Mouse (Mus musculus) macrophage (primary cell): Measurements from ENCODE around the gene Serpine1. TPM values are rescaled to one million over a fixed set of nuclear protein-coding genes. Genes with fewer than 3 reads are reported as not detected.

Experiments
- H3K27ac ChIP-seq: fragments of 350-480 bp; formaldehyde crosslinking; 2 replicates; pipeline ENCODE4 v1.9.0; 2021
- H3K36me3 ChIP-seq: fragments of 350-480 bp; formaldehyde crosslinking; 2 replicates; pipeline ENCODE4 v1.9.0; 2021; ENCODE audit errors: inconsistent target
- H3K4me3 ChIP-seq: fragments of 350-480 bp; formaldehyde crosslinking; 2 replicates; pipeline ENCODE4 v1.9.0; 2021; ENCODE audit errors: inconsistent target
- H3K79me2 ChIP-seq: fragments of 350-480 bp; formaldehyde crosslinking; 2 replicates; pipeline ENCODE4 v1.9.0; 2021; ENCODE audit errors: inconsistent target
- WGBS: methylation state at CpG from one replicate; pipeline ENCODE4 v1.1.7; 2026; ENCODE audit warnings: inconsistent platforms; ENCODE audit not compliant: missing documents; 5-methylcytosine and 5-hydroxymethylcytosine counted together
- polyA plus RNA-seq: library from polyadenylated mRNA; stranded (reverse); fragments of 250-400 nt; gene quantifications from 3 replicates; pipeline ENCODE4 v1.2.4, GENCODE M21; 2018; ENCODE audit warnings: inconsistent platforms

Serpine1 gene
- polyA plus RNA-seq, 1 experiment from 2014 or later, result 0.69 TPM

GRCm38 (mm10) chr5:137107024-137107423 lies 35.0 kb upstream of the Serpine1 start:
- no peaks in the 10 kb centered on the region for H3K79me2 ChIP-seq
- H3K4me3 ChIP-seq, result no peak overlapping the region
- H3K27ac ChIP-seq, result no peak overlapping the region
- 34% methylated on average over 6 of the region's 6 CpGs for WGBS
- H3K36me3 ChIP-seq, result peaks cover 27% of the 10 kb centered on the region

- H3K27ac ChIP-seq, result no peak overlapping the region
- H3K4me3 ChIP-seq, result no peak overlapping the region
- H3K36me3 ChIP-seq, result peaks cover 22% of the 10 kb centered on the region
- no peaks in the 10 kb centered on the region for H3K79me2 ChIP-seq
- WGBS, result 95% methylated on average over 4 of the region's 4 CpGs
These were observed 34.4 kb upstream of the Serpine1 start for GRCm38 (mm10) chr5:137106434-137106833.

- 94% methylated on average over 2 of the region's 2 CpGs for WGBS
These were observed 31.9 kb upstream of the Serpine1 start for GRCm38 (mm10) chr5:137103969-137104368.

GRCm38 (mm10) chr5:137102575-137103522 lies 30.8 kb upstream of the Serpine1 start:
- 32% methylated on average over 27 of the region's 28 CpGs for WGBS
- H3K27ac ChIP-seq, result no peak overlapping the region
- peaks cover 10% of the 10 kb centered on the region; the same call in 1 of the 2 replicates for H3K36me3 ChIP-seq
- no peaks in the 10 kb centered on the region for H3K79me2 ChIP-seq
- no peak overlapping the region for H3K4me3 ChIP-seq

More at GRCm38 (mm10) chr5:137103969-137104368, 31.9 kb upstream of the Serpine1 start:
- no peak overlapping the region for H3K4me3 ChIP-seq
- no peaks in the 10 kb centered on the region for H3K79me2 ChIP-seq
- H3K27ac ChIP-seq, result no peak overlapping the region
- H3K36me3 ChIP-seq, result peaks cover 10% of the 10 kb centered on the region; the same call in 1 of the 2 replicates

GRCm38 (mm10) chr5:137102078-137102477 lies 30.0 kb upstream of the Serpine1 start:
- 87% methylated on average over 9 of the region's 10 CpGs for WGBS

GRCm38 (mm10) chr5:137100660-137101059 lies 28.6 kb upstream of the Serpine1 start:
- Histone ChIP-seq H3K4me3 (no peak overlapping the region), H3K27ac (no peak overlapping the region), H3K36me3 (peaks cover 9% of the 10 kb centered on the region; the same call in 1 of the 2 replicates), H3K79me2 (no peaks in the 10 kb centered on the region)
- 83% methylated on average over 4 of the region's 4 CpGs for WGBS

More at GRCm38 (mm10) chr5:137102078-137102477, 30.0 kb upstream of the Serpine1 start:
- Histone ChIP-seq H3K79me2 (no peaks in the 10 kb centered on the region), H3K27ac (no peak overlapping the region), H3K36me3 (peaks cover 10% of the 10 kb centered on the region; the same call in 1 of the 2 replicates), H3K4me3 (no peak overlapping the region)

- H3K4me3 ChIP-seq, result no peak overlapping the region
- 67% methylated on average over 11 of the region's 11 CpGs for WGBS
- H3K79me2 ChIP-seq, result no peaks in the 10 kb centered on the region
- H3K36me3 ChIP-seq, result no peaks in the 10 kb centered on the region
- H3K27ac ChIP-seq, result no peak overlapping the region
These were observed 26.4 kb upstream of the Serpine1 start for GRCm38 (mm10) chr5:137098418-137098817.

GRCm38 (mm10) chr5:137096037-137096436 lies 24.0 kb upstream of the Serpine1 start:
- H3K27ac ChIP-seq, result no peak overlapping the region
- no peaks in the 10 kb centered on the region for H3K36me3 ChIP-seq
- no peak overlapping the region for H3K4me3 ChIP-seq
- WGBS, result 69% methylated on average over 1 of the region's 1 CpGs
- H3K79me2 ChIP-seq, result no peaks in the 10 kb centered on the region

- WGBS, result 52% methylated on average over 10 of the region's 10 CpGs
- Histone ChIP-seq H3K4me3 (no peak overlapping the region), H3K27ac (no peak overlapping the region), H3K36me3 (no peaks in the 10 kb centered on the region), H3K79me2 (no peaks in the 10 kb centered on the region)
These were observed 23.1 kb upstream of the Serpine1 start for GRCm38 (mm10) chr5:137095135-137095534.

- Histone ChIP-seq H3K27ac (no peak overlapping the region), H3K79me2 (no peaks in the 10 kb centered on the region)
These were observed 21.7 kb upstream of the Serpine1 start for GRCm38 (mm10) chr5:137093720-137094119.

GRCm38 (mm10) chr5:137091560-137091959 lies 19.5 kb upstream of the Serpine1 start:
- 27% methylated on average over 6 of the region's 6 CpGs for WGBS
- Histone ChIP-seq H3K79me2 (no peaks in the 10 kb centered on the region), H3K36me3 (no peaks in the 10 kb centered on the region), H3K4me3 (no peak overlapping the region), H3K27ac (no peak overlapping the region)

More at GRCm38 (mm10) chr5:137093720-137094119, 21.7 kb upstream of the Serpine1 start:
- WGBS, result 95% methylated on average over 9 of the region's 9 CpGs
- H3K36me3 ChIP-seq, result no peaks in the 10 kb centered on the region
- no peak overlapping the region for H3K4me3 ChIP-seq

GRCm38 (mm10) chr5:137090870-137091269 lies 18.8 kb upstream of the Serpine1 start:
- WGBS, result 93% methylated on average over 10 of the region's 10 CpGs
- Histone ChIP-seq H3K4me3 (no peak overlapping the region), H3K36me3 (no peaks in the 10 kb centered on the region), H3K27ac (no peak overlapping the region), H3K79me2 (no peaks in the 10 kb centered on the region)

GRCm38 (mm10) chr5:137087410-137087809 lies 15.3 kb upstream of the Serpine1 start:
- Histone ChIP-seq H3K27ac (no peak overlapping the region), H3K4me3 (no peak overlapping the region), H3K79me2 (no peaks in the 10 kb centered on the region), H3K36me3 (no peaks in the 10 kb centered on the region)
- 74% methylated on average over 7 of the region's 8 CpGs for WGBS

GRCm38 (mm10) chr5:137085731-137086130 lies 13.7 kb upstream of the Serpine1 start:
- Histone ChIP-seq H3K36me3 (no peaks in the 10 kb centered on the region), H3K27ac (no peak overlapping the region), H3K4me3 (no peak overlapping the region), H3K79me2 (no peaks in the 10 kb centered on the region)
- WGBS, result 88% methylated on average over 3 of the region's 3 CpGs

- Histone ChIP-seq H3K79me2 (no peaks in the 10 kb centered on the region), H3K4me3 (no peak overlapping the region), H3K36me3 (no peaks in the 10 kb centered on the region), H3K27ac (no peak overlapping the region)
- 75% methylated on average over 6 of the region's 6 CpGs for WGBS
These were observed 13.0 kb upstream of the Serpine1 start for GRCm38 (mm10) chr5:137085021-137085420.
